Mouse (Mus musculus): Measurements from ENCODE around the gene Gm14085. TPM values are rescaled to one million over a fixed set of nuclear protein-coding genes. Genes with fewer than 3 reads are reported as not detected.

The Gm14085 gene
- polyA plus RNA-seq, 1 experiment from 2014 or later: not detected

GRCm38 (mm10) chr2:122570430-122570829 is 85.7 kb downstream of the Gm14085 start:
- no peaks in the 10 kb centered on the region for H3K27me3 ChIP-seq (replicated peaks; ENCODE audit: low read depth, poor library complexity, severe bottlenecking)
- H3K4me3 ChIP-seq: no peak overlapping the region
- no peak overlapping the region for H3K27ac ChIP-seq (replicated peaks)
- 60% methylated on average over 4 of the region's 4 CpGs for WGBS
- no peaks in the 10 kb centered on the region for H3K36me3 ChIP-seq (replicated peaks)
- DNase-seq (ENCODE audit: low spot score): no peak
- no peaks in the 10 kb centered on the region for H3K4me1 ChIP-seq
- H3K9me3 ChIP-seq: no peaks in the 10 kb centered on the region

- WGBS: 84% methylated on average over 4 of the region's 4 CpGs
Observed at GRCm38 (mm10) chr2:122571326-122571725, 86.6 kb downstream of the Gm14085 start.

GRCm38 (mm10) chr2:122572438-122572837 is 87.7 kb downstream of the Gm14085 start:
- no peak overlapping the region for H3K4me3 ChIP-seq
- H3K4me1 ChIP-seq: peaks cover 6% of the 10 kb centered on the region; the same call in 1 of the 2 replicates
- no peak overlapping the region for H3K27ac ChIP-seq (replicated peaks)
- DNase-seq (ENCODE audit: low spot score): no peak
- H3K27me3 ChIP-seq (replicated peaks; ENCODE audit: low read depth, poor library complexity, severe bottlenecking): no peaks in the 10 kb centered on the region
- H3K36me3 ChIP-seq (replicated peaks): no peaks in the 10 kb centered on the region
- H3K9me3 ChIP-seq: no peaks in the 10 kb centered on the region
- 87% methylated on average over 1 of the region's 1 CpGs for WGBS

More at GRCm38 (mm10) chr2:122571326-122571725, 86.6 kb downstream of the Gm14085 start:
- Histone ChIP-seq H3K36me3 (replicated peaks) (no peaks in the 10 kb centered on the region), H3K4me1 (peaks cover 2% of the 10 kb centered on the region; the same call in 1 of the 2 replicates), H3K4me3 (no peak overlapping the region), H3K9me3 (no peaks in the 10 kb centered on the region), H3K27me3 (replicated peaks; ENCODE audit: low read depth, poor library complexity, severe bottlenecking) (no peaks in the 10 kb centered on the region), H3K27ac (replicated peaks) (no peak overlapping the region)
- DNase-seq (ENCODE audit: low spot score): no peak

- WGBS: 81% methylated on average over 11 of the region's 11 CpGs
- no peak for DNase-seq (ENCODE audit: low spot score)
- peaks cover 6% of the 10 kb centered on the region; the same call in 1 of the 2 replicates for H3K4me1 ChIP-seq
Observed at GRCm38 (mm10) chr2:122575470-122575869, 90.7 kb downstream of the Gm14085 start.

GRCm38 (mm10) chr2:122576295-122576694 is 91.6 kb downstream of the Gm14085 start:
- WGBS: 53% methylated on average over 5 of the region's 5 CpGs
- no peaks in the 10 kb centered on the region for H3K27me3 ChIP-seq (replicated peaks; ENCODE audit: low read depth, poor library complexity, severe bottlenecking)
- H3K4me1 ChIP-seq: peaks cover 6% of the 10 kb centered on the region; the same call in 1 of the 2 replicates
- H3K9me3 ChIP-seq: no peaks in the 10 kb centered on the region
- H3K27ac ChIP-seq (replicated peaks): no peak overlapping the region
- DNase-seq (ENCODE audit: low spot score): no peak
- H3K36me3 ChIP-seq (replicated peaks): no peaks in the 10 kb centered on the region
- H3K4me3 ChIP-seq: no peak overlapping the region

More at GRCm38 (mm10) chr2:122575470-122575869, 90.7 kb downstream of the Gm14085 start:
- Histone ChIP-seq H3K27me3 (replicated peaks; ENCODE audit: low read depth, poor library complexity, severe bottlenecking) (no peaks in the 10 kb centered on the region), H3K27ac (replicated peaks) (no peak overlapping the region), H3K36me3 (replicated peaks) (no peaks in the 10 kb centered on the region), H3K9me3 (no peaks in the 10 kb centered on the region), H3K4me3 (no peak overlapping the region)

GRCm38 (mm10) chr2:122577316-122577715 is 92.6 kb downstream of the Gm14085 start:
- no peaks in the 10 kb centered on the region for H3K27me3 ChIP-seq (replicated peaks; ENCODE audit: low read depth, poor library complexity, severe bottlenecking)
- no peak overlapping the region for H3K4me3 ChIP-seq
- no peaks in the 10 kb centered on the region for H3K36me3 ChIP-seq (replicated peaks)
- no peak for DNase-seq (ENCODE audit: low spot score)
- H3K4me1 ChIP-seq: peaks cover 6% of the 10 kb centered on the region; the same call in 1 of the 2 replicates
- no peak overlapping the region for H3K27ac ChIP-seq (replicated peaks)
- 77% methylated on average over 1 of the region's 1 CpGs for WGBS
- no peaks in the 10 kb centered on the region for H3K9me3 ChIP-seq

Other genes starting within 250 kb of the Gm14085 start
- not detected in 2 replicates for gene Duox2, start 186.5 kb upstream of the Gm14085 start, polyA plus RNA-seq (2016; fragmentation: Nextera tagmentation; extraction: Ambion mirVana)
- 0.09 TPM in 1 of 2 replicates, not detected in the other for gene Duoxa2, start 186.0 kb upstream of the Gm14085 start, polyA plus RNA-seq (2016; fragmentation: Nextera tagmentation; extraction: Ambion mirVana)
- gene Duoxa1, start 171.2 kb upstream of the Gm14085 start, polyA plus RNA-seq (2016; fragmentation: Nextera tagmentation; extraction: Ambion mirVana): 0.27 TPM in 1 of 2 replicates, not detected in the other
- gene Duox1, start 169.3 kb upstream of the Gm14085 start, polyA plus RNA-seq (2016; fragmentation: Nextera tagmentation; extraction: Ambion mirVana): 0.07 TPM in 1 of 2 replicates, not detected in the other
- gene Shf, start 115.8 kb upstream of the Gm14085 start, polyA plus RNA-seq (2016; fragmentation: Nextera tagmentation; extraction: Ambion mirVana): 4.7 and 7.6 TPM in 2 replicates
- gene Slc28a2, start 58.5 kb upstream of the Gm14085 start, polyA plus RNA-seq (2016; fragmentation: Nextera tagmentation; extraction: Ambion mirVana): 0.10 and 0.19 TPM in 2 replicates
- gene Gatm, start 126.4 kb downstream of the Gm14085 start, polyA plus RNA-seq (2016; fragmentation: Nextera tagmentation; extraction: Ambion mirVana): 6.6 and 7.2 TPM in 2 replicates
- gene AA467197, start 152.0 kb downstream of the Gm14085 start, polyA plus RNA-seq (2016; fragmentation: Nextera tagmentation; extraction: Ambion mirVana): 0.35 and 0.63 TPM in 2 replicates
- 4.4 and 5.0 TPM in 2 replicates for gene Slc30a4, start 217.7 kb downstream of the Gm14085 start, polyA plus RNA-seq (2016; fragmentation: Nextera tagmentation; extraction: Ambion mirVana)

All from embryonic facial prominence, embryonic 10.5 days (tissue).